Mouse (Mus musculus) olfactory bulb, adult 2 months (tissue): ENCODE measurements at regions not wholly inside any gene's neighbourhood (a gene's known extent, or its start where the extent isn't known, plus 50 kb on each side); places are given as distances from the start of the nearest gene placed in this dataset.

Experiments used
- H3K27ac ChIP-seq: fragments of 200-500 bp; 2 replicates; pipeline ENCODE4 v1.5.1; 2012; ENCODE audit warnings: low read depth, low read length; ENCODE audit not compliant: insufficient read depth
- H3K4me1 ChIP-seq: fragments of 200-500 bp; 2 replicates; pipeline ENCODE4 v1.6.1; 2012; ENCODE audit warnings: low read length; ENCODE audit not compliant: control insufficient read depth, insufficient read depth
- H3K4me3 ChIP-seq: fragments of 200-500 bp; 2 replicates; pipeline ENCODE4 v1.5.1; 2012; ENCODE audit warnings: mild to moderate bottlenecking, low read depth, low read length, moderate library complexity; ENCODE audit not compliant: insufficient read depth
- CTCF ChIP-seq: fragments of 200-500 bp; IDR thresholded peaks from 2 replicates; pipeline ENCODE4 v1.5.1; 2012; ENCODE audit warnings: low read depth, mild to moderate bottlenecking, low read length, moderate library complexity; ENCODE audit not compliant: insufficient read depth
- POLR2A ChIP-seq: fragments of 200-500 bp; IDR thresholded peaks from 2 replicates; pipeline ENCODE4 v1.6.1; 2012; ENCODE audit warnings: mild to moderate bottlenecking, low read depth, low read length, moderate library complexity; ENCODE audit not compliant: insufficient read depth
- WGBS: fragments of 180-500 bp; shearing (Covaris S2); methylation state at CpG from one replicate; pipeline ENCODE4 v1.1.7; 2018; 5-methylcytosine and 5-hydroxymethylcytosine counted together

DNA sequence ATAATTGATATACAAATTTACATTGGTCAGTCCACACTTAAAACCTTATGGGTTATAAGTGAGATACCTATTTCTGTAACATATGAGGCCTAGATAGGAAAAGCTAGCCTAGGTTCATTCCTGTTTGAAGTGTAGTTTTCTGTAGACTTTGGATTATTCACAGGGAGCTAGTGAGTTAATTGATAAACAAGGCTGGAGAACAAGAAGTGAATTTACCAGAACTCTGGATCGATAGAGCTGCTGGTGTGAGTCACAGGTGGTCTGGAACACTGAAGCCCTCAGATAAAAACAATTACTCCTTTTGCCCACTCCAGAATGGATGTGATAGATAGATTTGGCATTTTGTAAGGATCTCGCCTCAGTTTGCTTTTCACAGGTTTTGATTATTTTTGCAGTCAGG is 62.0 kb upstream of the Rtl1 start:
- no peak for TF ChIP-seq POLR2A
- no peak for TF ChIP-seq CTCF
- 83% methylated on average over 2 of the region's 2 CpGs for WGBS
- Histone ChIP-seq H3K4me3 (no peak overlapping the region), H3K4me1 (no peaks in the 10 kb centered on the region), H3K27ac (no peak overlapping the region)

DNA sequence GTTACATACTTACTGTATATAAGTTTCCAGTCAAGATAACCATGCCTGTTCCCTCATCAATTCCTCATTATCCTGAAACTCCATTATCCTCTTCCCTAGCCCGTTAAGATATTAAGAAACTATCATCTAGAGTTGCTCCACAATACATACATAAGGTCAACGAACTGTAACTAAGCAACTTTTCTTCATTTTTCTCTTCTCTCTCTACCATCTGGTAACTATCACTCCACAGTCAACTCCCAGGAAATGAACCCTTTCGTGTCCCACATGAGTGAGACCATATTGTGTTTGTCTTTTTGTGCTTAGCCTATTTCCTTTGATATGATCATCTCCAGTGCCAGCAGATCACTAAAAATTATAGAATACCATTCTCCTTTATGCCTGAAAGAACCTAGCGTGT is 74.6 kb upstream of the Rtl1 start:
- TF ChIP-seq CTCF, result no peak
- no peak for TF ChIP-seq POLR2A
- Histone ChIP-seq H3K4me3 (no peak overlapping the region), H3K27ac (no peak overlapping the region), H3K4me1 (0 out of 2 replicates have a peak, but pooled peaks cover 2% of the 10 kb centered on the region)
- WGBS, result 80% methylated on average over 4 of the region's 4 CpGs

DNA sequence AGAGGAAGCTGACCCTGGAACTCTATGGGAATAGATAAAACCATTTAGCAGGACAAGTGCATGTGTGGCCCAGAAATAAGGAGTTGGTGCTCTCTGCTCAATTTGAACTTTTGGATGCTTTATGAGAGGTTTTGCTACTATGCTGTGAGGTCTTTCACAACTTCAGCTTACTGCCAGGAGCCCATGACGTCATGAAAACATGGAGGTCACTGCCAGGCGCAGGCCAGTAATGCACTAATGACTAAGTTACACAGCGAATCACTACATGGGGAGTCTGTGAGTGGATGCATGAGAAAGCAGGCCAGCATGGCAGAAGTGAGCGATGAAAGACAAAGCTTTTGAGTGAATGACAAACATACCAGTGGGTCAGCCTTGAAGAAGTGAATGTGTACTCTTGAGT is 93.9 kb upstream of the Rtl1 start:
- 80% methylated on average over 4 of the region's 4 CpGs for WGBS
- TF ChIP-seq POLR2A (no peak), CTCF (no peak)

DNA sequence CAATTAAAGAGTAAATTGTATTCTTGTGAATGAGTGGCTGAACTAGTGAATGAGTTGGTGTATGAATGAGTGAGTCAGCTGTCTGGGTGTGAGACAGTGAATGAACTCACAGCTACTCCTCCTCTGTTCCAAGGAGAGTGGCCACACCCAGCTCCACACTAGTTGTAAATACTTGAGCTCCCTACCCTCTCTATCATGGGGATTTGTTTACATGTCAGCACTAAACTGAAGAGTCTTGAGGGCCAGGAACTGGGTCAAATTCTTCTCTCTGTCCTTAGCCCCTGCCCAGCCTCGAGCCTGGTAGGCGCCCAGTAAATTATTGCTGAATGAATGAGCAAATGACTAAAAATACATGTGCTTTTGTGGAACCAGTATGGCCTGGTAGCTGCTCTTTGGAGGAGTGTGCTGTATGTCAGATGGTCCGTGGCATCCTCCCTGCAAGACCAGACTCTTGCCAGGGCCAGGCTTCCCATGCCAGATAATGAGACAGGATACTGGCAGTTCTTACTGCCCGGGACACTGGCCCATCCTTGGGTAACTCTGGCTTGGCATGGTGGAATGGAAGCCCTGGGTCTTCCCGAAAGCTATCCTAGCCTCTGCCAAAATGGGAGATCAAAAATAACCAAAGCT is 94.8 kb upstream of the Rtl1 start:
- TF ChIP-seq CTCF, result no peak
- TF ChIP-seq POLR2A, result no peak
- 56% methylated on average over 5 of the region's 5 CpGs for WGBS
- Histone ChIP-seq H3K4me3 (no peak overlapping the region), H3K4me1 (no peaks in the 10 kb centered on the region), H3K27ac (no peak overlapping the region)

More for the DNA sequence above, 93.9 kb upstream of the Rtl1 start:
- H3K4me3 ChIP-seq, result no peak overlapping the region
- no peak overlapping the region for H3K27ac ChIP-seq
- no peaks in the 10 kb centered on the region for H3K4me1 ChIP-seq

DNA sequence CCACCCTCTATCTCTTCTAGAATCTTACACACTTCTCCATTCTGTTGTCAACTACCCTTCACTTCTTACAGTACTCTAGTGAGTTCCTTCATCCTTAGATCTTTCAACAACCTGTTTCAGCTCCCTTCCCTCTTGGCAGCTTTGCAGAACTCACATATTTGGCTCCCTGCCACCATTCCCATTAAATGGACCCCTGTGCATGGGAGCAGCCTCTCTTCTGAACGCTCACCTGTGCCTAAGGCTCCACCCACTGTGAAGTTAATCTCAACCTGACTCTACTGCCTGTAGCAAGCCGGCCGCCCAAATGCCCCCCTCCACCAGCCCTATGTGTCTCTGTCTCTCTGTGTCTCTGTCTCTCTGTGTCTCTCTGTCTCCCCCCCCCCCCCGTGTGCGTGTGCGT is 106.7 kb upstream of the Rtl1 start:
- Histone ChIP-seq H3K4me1 (0 out of 2 replicates have a peak, but pooled peaks cover 6% of the 10 kb centered on the region), H3K4me3 (no peak overlapping the region), H3K27ac (no peak overlapping the region)
- WGBS, result 69% methylated on average over 3 of the region's 6 CpGs
- TF ChIP-seq POLR2A, result no peak
- no peak for TF ChIP-seq CTCF

DNA sequence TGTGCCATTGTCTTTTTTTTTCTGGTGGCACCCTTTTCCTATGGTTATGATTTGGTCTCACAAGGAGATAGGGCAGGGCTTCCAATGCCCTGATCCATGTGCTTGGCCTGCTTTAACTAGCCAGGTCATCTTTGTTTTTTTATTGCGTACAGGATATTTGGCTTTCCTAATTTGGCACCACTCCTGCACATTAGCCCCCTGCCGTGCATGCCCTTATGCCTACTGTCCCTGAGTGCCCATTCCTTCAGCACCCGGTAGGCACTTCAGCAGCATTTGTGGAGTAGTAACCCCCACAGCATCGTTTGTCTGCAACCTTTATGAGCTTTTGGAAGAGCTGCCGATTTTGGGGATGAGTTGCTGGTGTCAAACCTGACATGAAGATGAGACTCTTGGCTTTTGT is 109.5 kb upstream of the Rtl1 start:
- WGBS, result 90% methylated on average over 5 of the region's 5 CpGs
- no peak overlapping the region for H3K4me3 ChIP-seq
- no peak overlapping the region for H3K27ac ChIP-seq
- 0 out of 2 replicates have a peak, but pooled peaks cover 6% of the 10 kb centered on the region for H3K4me1 ChIP-seq
- TF ChIP-seq POLR2A (no peak), CTCF (no peak)

DNA sequence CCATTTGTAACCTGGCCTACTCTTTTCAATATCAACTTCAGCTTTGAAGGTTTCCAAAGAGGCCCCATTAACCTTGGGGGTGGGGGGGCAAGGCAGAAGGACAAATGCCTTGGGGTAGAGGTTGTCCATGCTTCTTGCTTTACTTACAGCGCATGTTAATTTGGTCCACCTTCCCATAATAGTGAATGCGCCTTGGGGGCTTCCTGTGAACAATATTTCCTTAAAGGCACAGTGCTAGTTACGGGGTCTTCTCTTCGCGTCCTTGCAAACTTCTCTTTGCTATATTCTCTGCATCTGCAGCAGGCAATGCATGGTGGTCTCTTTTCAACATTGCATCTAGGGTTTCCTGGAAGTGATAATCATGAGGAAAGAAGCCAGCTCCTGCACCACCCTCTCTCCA is 111.3 kb upstream of the Rtl1 start:
- WGBS, result 96% methylated on average over 5 of the region's 5 CpGs
- Histone ChIP-seq H3K4me1 (0 out of 2 replicates have a peak, but pooled peaks cover 4% of the 10 kb centered on the region), H3K27ac (no peak overlapping the region), H3K4me3 (no peak overlapping the region)
- TF ChIP-seq POLR2A (no peak), CTCF (no peak)

DNA sequence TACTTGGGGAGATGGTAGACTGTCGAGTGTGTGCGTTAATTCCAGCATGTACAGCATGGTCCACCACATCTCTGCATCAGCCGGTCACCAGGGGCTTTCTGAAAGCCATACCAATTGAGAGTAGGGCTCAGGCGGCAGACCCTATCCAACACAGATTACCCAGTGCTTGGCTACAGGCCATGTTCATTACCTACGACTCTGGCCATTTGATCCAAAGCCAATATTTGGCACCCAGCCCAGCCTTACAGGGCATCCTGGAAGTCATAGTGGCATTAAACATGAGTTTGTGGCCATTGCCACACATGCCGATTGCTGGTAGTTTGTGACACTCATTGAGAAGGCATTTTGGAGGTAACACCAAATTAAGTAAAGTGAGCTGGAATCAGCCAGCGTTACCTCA is 111.8 kb upstream of the Rtl1 start:
- TF ChIP-seq CTCF, result no peak
- no peak for TF ChIP-seq POLR2A
- Histone ChIP-seq H3K27ac (no peak overlapping the region), H3K4me1 (0 out of 2 replicates have a peak, but pooled peaks cover 2% of the 10 kb centered on the region), H3K4me3 (no peak overlapping the region)
- 76% methylated on average over 7 of the region's 7 CpGs for WGBS

DNA sequence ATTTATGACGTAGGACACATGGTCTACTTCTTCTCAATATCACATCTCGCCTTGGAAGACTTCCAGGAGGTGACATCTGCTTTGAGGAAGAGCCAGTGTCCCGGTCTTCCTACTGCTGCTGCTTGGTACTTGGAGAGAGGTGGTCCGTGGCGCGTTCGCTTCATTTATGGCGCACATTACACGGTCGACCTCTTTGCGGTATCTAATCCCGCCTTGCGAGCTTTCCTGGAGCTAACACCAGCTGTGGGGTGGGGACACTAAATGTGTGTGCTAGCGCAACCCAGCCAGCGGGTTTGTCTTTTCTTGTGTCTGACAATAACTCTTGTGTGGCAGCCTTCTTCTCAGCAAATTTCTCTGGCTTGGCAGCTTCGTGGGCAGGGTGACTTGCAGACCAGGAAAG is 112.3 kb upstream of the Rtl1 start:
- Histone ChIP-seq H3K4me1 (no peaks in the 10 kb centered on the region), H3K4me3 (no peak overlapping the region), H3K27ac (no peak overlapping the region)
- TF ChIP-seq CTCF (no peak), POLR2A (no peak)
- 87% methylated on average over 16 of the region's 16 CpGs for WGBS
